Mouse (Mus musculus) spleen, adult 12 weeks (tissue): ENCODE measurements around the gene Cep131.

Experiments used
- DNase-seq: peaks from one replicate; pipeline ENCODE4 v3.0.0; 2022; ENCODE audit warnings: low spot score

Cep131 gene

GRCm38 (mm10) chr11:120022841-120023240 lies 63.8 kb downstream of the Cep131 start:
- DNase-seq: no peak

GRCm38 (mm10) chr11:120022216-120022615 lies 64.4 kb downstream of the Cep131 start:
- no peak for DNase-seq

- no peak for DNase-seq
These were observed 65.3 kb downstream of the Cep131 start for GRCm38 (mm10) chr11:120021367-120021766.

GRCm38 (mm10) chr11:120019542-120020440 lies 66.8 kb downstream of the Cep131 start:
- DNase-seq: no peak

- DNase-seq: no peak
These were observed 69.6 kb downstream of the Cep131 start for GRCm38 (mm10) chr11:120017011-120017410.

GRCm38 (mm10) chr11:120014758-120015157 lies 71.9 kb downstream of the Cep131 start:
- no peak for DNase-seq
